Mouse (Mus musculus): ENCODE results near the gene Trim69. TPM values are rescaled to one million over a fixed set of nuclear protein-coding genes. Genes with fewer than 3 reads are reported as not detected.

Trim69 gene
- not detected in 2 replicates for polyA plus RNA-seq (2016; fragmentation: Nextera tagmentation; extraction: Ambion mirVana)

GRCm38 (mm10) chr2:122160680-122161079 lies at the start of gene Trim69:
TSS of gene Trim69 (plus strand) at chr2:122160700.
- Histone ChIP-seq H3K27me3 (replicated peaks) (no peaks in the 10 kb centered on the region), H3K9ac (no peak within 1 kb of the TSS), H3K9me3 (no peaks in the 10 kb centered on the region), H3K4me1 (no peaks in the 10 kb centered on the region), H3K4me2 (replicated peaks) (no peak within 1 kb of the TSS), H3K27ac (no peak within 1 kb of the TSS), H3K36me3 (no peaks in the 10 kb centered on the region), H3K4me3 (no peak within 1 kb of the TSS)
- peak; percentile 44; the same call in 1 of the 2 replicates for ATAC-seq (ENCODE audit: low FRiP score, low read depth)
- whole genome bisulfite sequencing, result 32% methylated on average over 2 of the region's 2 CpGs

- H3K36me3 ChIP-seq, result peaks cover 12% of the 10 kb centered on the region
- no peak overlapping the region for H3K27ac ChIP-seq
- peaks cover 3% of the 10 kb centered on the region for H3K4me1 ChIP-seq
- WGBS, result 94% methylated on average over 2 of the region's 2 CpGs
- no peak overlapping the region for H3K4me3 ChIP-seq
- no peak overlapping the region for H3K9ac ChIP-seq
- no peak for ATAC-seq (ENCODE audit: low FRiP score, low read depth)
- no peaks in the 10 kb centered on the region for H3K9me3 ChIP-seq
- H3K27me3 ChIP-seq (replicated peaks), result no peaks in the 10 kb centered on the region
- peak overlapping the region; percentile 63 for H3K4me2 ChIP-seq (replicated peaks)
Observed at GRCm38 (mm10) chr2:122116888-122117287, 43.6 kb upstream of the Trim69 start.

DNA sequence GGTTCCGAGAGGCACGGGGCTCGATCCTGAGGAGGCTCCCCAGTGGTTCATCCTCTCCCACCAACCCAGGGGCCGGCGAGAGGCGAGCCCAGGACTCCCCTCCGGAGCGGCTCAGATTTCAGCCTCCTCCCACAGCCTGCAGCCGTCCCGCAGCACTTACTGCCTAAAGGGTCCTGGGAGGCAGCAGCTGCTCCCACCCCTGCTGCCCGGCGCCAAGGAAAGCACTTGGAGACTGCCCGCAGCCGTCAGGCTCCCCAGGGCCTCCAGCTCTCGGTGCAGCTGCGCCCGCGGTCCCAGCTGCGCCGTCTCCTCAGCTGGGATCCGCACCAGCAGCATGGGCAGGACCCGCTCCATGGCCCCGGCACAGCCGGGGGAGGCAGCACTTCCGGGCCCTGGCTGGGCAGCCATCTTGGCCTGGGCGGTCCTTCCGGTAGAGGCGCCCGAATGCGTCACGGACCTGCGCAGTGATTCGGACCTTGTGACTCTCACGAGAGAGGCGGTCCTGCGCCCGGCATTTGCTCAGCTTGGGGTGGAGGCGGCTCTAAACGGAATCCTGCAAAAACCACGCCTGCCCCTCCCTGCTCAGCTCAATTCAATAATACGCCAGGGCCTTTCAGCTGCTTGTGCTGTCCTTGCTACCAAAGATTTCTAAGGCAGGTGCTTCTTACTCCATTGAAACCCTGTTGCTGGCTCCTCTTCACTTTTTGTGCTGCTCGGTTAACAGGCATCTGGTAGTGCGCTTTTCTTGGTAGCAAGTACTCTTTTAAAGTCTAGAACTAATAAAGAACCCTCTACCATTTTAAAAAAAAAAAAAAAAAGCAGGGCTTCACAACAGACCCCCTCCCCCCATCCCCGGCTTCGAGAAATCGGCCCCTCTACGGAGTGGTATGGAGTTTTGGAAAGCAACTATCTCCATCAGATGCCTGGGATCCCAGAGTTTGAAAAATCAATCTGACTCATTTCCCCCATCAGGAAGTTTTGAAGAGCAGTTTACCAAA lies 42.2 kb upstream of the Trim69 start, which contains the start of gene Spg11:
Spg11 (minus strand) TSS at position 426 of the 998 bp plus-strand sequence.
- H3K27ac ChIP-seq, result peak within 1 kb of the TSS; percentile 93
- H3K4me1 ChIP-seq, result peaks cover 3% of the 10 kb centered on the region
- WGBS, result under 1% methylated on average over 47 of the region's 47 CpGs
- peak within 1 kb of the TSS; percentile 83 for H3K9ac ChIP-seq
- H3K36me3 ChIP-seq, result peaks cover 8% of the 10 kb centered on the region; the same call in 1 of the 2 replicates
- H3K27me3 ChIP-seq (replicated peaks), result no peaks in the 10 kb centered on the region
- peak within 1 kb of the TSS; percentile 80 for H3K4me3 ChIP-seq
- peak within 1 kb of the TSS; percentile 63 for H3K4me2 ChIP-seq (replicated peaks)
- no peaks in the 10 kb centered on the region for H3K9me3 ChIP-seq
- ATAC-seq (ENCODE audit: low FRiP score, low read depth), result peak; percentile 99

DNA sequence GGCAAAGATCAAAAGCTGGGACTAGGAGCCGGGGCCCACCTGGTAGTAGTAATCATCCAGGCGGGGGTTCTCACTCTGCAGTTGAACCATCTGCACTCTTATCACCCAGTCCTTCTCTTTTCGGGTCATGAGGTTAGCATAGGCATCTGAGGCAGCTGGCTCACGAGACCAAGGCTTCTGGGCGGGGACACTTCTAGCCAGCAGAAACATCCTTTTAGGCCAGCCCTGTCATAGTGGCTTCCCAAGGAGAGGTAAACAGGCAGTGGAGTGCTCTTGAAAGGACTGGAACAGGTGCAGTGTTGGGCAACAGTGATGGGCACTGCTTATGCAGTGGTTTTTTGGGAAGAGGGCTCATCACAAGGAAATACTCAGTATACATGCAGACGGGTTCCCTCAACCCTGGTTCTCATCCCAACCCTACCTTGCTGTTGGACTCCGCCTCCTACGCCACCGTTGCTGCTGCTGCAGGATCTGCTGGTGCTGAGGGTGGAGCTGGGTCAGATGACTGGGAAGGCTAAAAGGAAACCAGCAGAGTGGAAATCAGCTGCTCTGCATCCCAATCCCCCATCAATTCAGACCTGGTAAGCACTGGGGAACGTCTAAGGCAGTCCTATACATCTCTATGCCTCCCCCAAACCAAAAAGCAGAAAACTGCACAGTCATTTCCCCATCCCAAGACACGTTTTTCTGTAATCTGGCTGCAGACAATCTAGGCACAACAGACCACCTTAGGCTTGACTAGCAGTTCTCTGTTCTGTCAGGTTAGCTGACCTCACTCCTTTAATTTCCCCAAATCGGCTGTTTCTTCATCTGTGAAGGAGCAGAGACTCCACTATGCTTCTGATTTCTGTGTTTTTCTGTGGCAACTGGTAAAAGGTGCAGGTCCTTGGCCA lies 34.6 kb upstream of the Trim69 start:
- Histone ChIP-seq H3K4me2 (replicated peaks) (no peak overlapping the region), H3K36me3 (no peaks in the 10 kb centered on the region), H3K9ac (no peak overlapping the region), H3K9me3 (no peaks in the 10 kb centered on the region), H3K4me3 (no peak overlapping the region), H3K4me1 (0 out of 2 replicates have a peak, but pooled peaks cover 5% of the 10 kb centered on the region), H3K27me3 (replicated peaks) (peaks cover 6% of the 10 kb centered on the region; the same call in 1 of the 2 replicates), H3K27ac (no peak overlapping the region)
- WGBS, result 58% methylated on average over 12 of the region's 12 CpGs
- no peak for ATAC-seq (ENCODE audit: low FRiP score, low read depth)

DNA sequence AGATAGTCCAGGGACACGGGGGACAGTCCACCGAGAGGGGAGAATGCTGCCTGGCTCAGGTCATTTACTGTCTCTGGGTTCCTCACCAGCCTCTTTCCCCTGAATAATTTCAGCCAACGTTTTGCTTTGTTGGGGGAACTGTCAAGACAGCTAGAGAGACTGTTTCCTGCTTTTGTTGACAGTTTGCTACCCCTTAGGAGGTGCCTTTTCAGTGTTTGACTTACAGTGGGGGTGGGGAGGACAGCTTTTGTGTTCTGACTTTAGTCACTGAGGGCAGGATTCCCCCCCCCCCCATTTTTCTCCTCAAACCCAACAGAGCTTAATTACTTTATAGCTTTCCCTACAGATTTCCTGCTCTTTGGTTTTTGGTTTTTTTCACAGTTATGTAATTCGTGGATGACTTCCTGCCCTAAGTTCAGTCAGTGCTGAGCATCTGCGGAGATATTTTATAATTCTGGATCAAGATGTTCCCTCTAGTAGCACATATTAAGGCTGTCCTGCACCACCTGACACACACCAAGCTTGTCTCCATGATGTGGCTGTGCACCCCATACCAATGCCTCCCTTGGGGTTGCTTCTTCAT lies 33.6 kb upstream of the Trim69 start:
- Histone ChIP-seq H3K9me3 (no peaks in the 10 kb centered on the region), H3K4me1 (0 out of 2 replicates have a peak, but pooled peaks cover 5% of the 10 kb centered on the region), H3K4me2 (replicated peaks) (no peak overlapping the region), H3K27ac (no peak overlapping the region), H3K4me3 (no peak overlapping the region), H3K36me3 (no peaks in the 10 kb centered on the region), H3K9ac (no peak overlapping the region), H3K27me3 (replicated peaks) (peaks cover 6% of the 10 kb centered on the region; the same call in 1 of the 2 replicates)
- ATAC-seq (ENCODE audit: low FRiP score, low read depth), result no peak
- 30% methylated on average over 5 of the region's 5 CpGs for WGBS

DNA sequence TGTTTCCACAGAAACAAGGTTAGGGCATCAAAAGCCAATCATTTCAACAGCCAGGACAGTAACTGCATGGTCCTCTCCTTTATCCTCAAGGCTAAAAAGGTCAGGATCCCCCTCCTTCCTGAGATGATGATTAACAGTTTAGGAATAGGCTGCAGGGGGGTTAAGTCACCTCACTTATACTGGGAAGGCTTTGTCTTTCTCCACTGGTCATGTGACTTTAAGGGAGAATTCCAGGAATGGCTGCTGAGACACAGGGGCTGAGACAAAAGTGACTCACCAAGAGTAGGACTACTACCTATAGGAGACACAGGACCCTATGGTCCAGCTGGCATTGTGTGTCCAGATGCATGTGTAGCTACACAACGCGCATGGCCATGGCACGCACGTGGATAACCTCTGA lies 32.9 kb upstream of the Trim69 start:
- Histone ChIP-seq H3K4me1 (0 out of 2 replicates have a peak, but pooled peaks cover 5% of the 10 kb centered on the region), H3K9me3 (no peaks in the 10 kb centered on the region), H3K4me2 (replicated peaks) (no peak overlapping the region), H3K36me3 (no peaks in the 10 kb centered on the region), H3K4me3 (no peak overlapping the region), H3K9ac (no peak overlapping the region), H3K27ac (no peak overlapping the region), H3K27me3 (replicated peaks) (peaks cover 6% of the 10 kb centered on the region; the same call in 1 of the 2 replicates)
- WGBS, result 98% methylated on average over 4 of the region's 4 CpGs
- ATAC-seq (ENCODE audit: low FRiP score, low read depth), result no peak

GRCm38 (mm10) chr2:122132078-122132477 lies 28.4 kb upstream of the Trim69 start:
- WGBS, result 92% methylated on average over 2 of the region's 2 CpGs
- no peaks in the 10 kb centered on the region for H3K36me3 ChIP-seq
- no peaks in the 10 kb centered on the region for H3K9me3 ChIP-seq
- H3K4me2 ChIP-seq (replicated peaks), result no peak overlapping the region
- H3K9ac ChIP-seq, result no peak overlapping the region
- H3K27me3 ChIP-seq (replicated peaks), result no peaks in the 10 kb centered on the region
- no peak for ATAC-seq (ENCODE audit: low FRiP score, low read depth)
- no peak overlapping the region for H3K4me3 ChIP-seq
- no peaks in the 10 kb centered on the region for H3K4me1 ChIP-seq
- H3K27ac ChIP-seq, result no peak overlapping the region

- no peak overlapping the region for H3K4me2 ChIP-seq (replicated peaks)
- no peaks in the 10 kb centered on the region for H3K27me3 ChIP-seq (replicated peaks)
- no peaks in the 10 kb centered on the region for H3K4me1 ChIP-seq
- no peak overlapping the region for H3K9ac ChIP-seq
- no peaks in the 10 kb centered on the region for H3K9me3 ChIP-seq
- no peaks in the 10 kb centered on the region for H3K36me3 ChIP-seq
- no peak for ATAC-seq (ENCODE audit: low FRiP score, low read depth)
- 92% methylated on average over 2 of the region's 2 CpGs for WGBS
- no peak overlapping the region for H3K27ac ChIP-seq
- no peak overlapping the region for H3K4me3 ChIP-seq
Observed at GRCm38 (mm10) chr2:122132618-122133017, 27.9 kb upstream of the Trim69 start.

- no peak overlapping the region for H3K4me2 ChIP-seq (replicated peaks)
- H3K27me3 ChIP-seq (replicated peaks), result no peaks in the 10 kb centered on the region
- H3K4me3 ChIP-seq, result no peak overlapping the region
- no peaks in the 10 kb centered on the region for H3K4me1 ChIP-seq
- 72% methylated on average over 5 of the region's 5 CpGs for WGBS
- no peak for ATAC-seq (ENCODE audit: low FRiP score, low read depth)
- no peaks in the 10 kb centered on the region for H3K9me3 ChIP-seq
- H3K27ac ChIP-seq, result no peak overlapping the region
- H3K9ac ChIP-seq, result no peak overlapping the region
- no peaks in the 10 kb centered on the region for H3K36me3 ChIP-seq
Observed at GRCm38 (mm10) chr2:122137839-122138465, 22.5 kb upstream of the Trim69 start.

DNA sequence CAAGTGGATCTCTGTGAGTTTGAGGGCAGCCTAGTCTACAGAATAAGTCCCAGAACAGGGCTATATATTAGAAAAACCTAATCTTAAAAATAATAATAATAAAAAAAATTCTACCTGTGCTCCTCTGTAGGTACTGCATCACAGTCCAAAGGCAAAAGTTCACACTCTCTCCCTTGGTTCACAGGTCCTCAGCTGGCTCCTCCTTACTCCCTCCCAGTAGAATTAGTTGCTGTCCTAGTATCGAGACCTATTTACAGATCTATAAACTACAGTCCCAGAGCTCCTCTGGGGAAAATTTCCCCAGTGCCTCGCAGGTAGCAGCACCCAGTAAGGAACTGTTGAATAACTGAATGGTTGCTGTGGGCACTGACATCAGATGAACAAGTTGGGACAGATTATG lies 19.7 kb upstream of the Trim69 start:
- 82% methylated on average over 2 of the region's 2 CpGs for WGBS

GRCm38 (mm10) chr2:122141332-122141967 lies 19.1 kb upstream of the Trim69 start:
- Histone ChIP-seq H3K27me3 (replicated peaks) (no peaks in the 10 kb centered on the region), H3K4me1 (no peaks in the 10 kb centered on the region), H3K27ac (no peak overlapping the region), H3K4me2 (replicated peaks) (no peak overlapping the region), H3K9ac (no peak overlapping the region), H3K9me3 (no peaks in the 10 kb centered on the region), H3K36me3 (no peaks in the 10 kb centered on the region), H3K4me3 (no peak overlapping the region)
- no peak for ATAC-seq (ENCODE audit: low FRiP score, low read depth)
- WGBS, result 74% methylated on average over 5 of the region's 5 CpGs

More for the DNA sequence above, 19.7 kb upstream of the Trim69 start:
- no peak for ATAC-seq (ENCODE audit: low FRiP score, low read depth)
- no peaks in the 10 kb centered on the region for H3K27me3 ChIP-seq (replicated peaks)
- H3K9me3 ChIP-seq, result no peaks in the 10 kb centered on the region
- no peaks in the 10 kb centered on the region for H3K36me3 ChIP-seq
- no peak overlapping the region for H3K9ac ChIP-seq
- H3K4me1 ChIP-seq, result no peaks in the 10 kb centered on the region
- H3K4me2 ChIP-seq (replicated peaks), result no peak overlapping the region
- no peak overlapping the region for H3K27ac ChIP-seq
- no peak overlapping the region for H3K4me3 ChIP-seq

Data from neural tube, embryonic 12.5 days (tissue).